Mouse (Mus musculus): ENCODE results near the gene 1700022I11Rik.

DNA sequence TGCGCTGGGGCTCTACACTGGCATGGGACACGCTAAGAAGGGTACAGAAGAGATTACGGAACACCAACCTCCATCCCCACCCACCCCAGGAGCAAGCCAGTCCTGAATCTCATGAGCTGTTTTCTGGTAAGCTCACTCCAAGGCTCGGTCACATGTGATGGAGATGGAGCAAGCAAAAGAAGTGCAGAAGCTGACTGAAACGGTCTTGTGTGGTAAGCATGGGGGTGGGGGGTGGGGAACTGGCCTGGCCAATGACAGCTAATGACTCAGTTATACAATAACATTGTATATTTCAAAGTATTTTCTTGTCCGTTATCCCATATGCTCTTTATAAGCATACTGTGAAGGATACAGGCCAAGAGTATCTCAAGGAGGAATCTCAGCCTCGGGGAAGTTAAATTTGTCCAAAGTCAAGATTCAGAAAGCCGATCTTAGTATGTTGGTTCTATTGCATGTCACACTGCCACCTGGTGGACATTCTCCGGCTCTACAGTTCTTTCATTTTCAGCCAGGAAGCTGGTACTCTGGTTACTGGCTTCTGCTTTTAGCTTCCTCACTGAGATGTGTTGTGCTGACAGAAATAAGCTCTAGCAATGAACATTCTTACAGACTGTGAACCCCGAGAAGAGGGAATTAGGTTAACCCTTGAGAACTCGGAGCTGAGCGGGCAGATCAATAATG is 4.2 kb upstream of the 1700022I11Rik start:
- peak; percentile 86 for TF ChIP-seq CTCF (IDR thresholded peaks at IDR 0.05)
- TF ChIP-seq EP300 (IDR thresholded peaks at IDR 0.05), result no peak

All from lung, postnatal 0 days (tissue).